Mouse (Mus musculus): Measurements from ENCODE around the gene Ufsp1.

DNA sequence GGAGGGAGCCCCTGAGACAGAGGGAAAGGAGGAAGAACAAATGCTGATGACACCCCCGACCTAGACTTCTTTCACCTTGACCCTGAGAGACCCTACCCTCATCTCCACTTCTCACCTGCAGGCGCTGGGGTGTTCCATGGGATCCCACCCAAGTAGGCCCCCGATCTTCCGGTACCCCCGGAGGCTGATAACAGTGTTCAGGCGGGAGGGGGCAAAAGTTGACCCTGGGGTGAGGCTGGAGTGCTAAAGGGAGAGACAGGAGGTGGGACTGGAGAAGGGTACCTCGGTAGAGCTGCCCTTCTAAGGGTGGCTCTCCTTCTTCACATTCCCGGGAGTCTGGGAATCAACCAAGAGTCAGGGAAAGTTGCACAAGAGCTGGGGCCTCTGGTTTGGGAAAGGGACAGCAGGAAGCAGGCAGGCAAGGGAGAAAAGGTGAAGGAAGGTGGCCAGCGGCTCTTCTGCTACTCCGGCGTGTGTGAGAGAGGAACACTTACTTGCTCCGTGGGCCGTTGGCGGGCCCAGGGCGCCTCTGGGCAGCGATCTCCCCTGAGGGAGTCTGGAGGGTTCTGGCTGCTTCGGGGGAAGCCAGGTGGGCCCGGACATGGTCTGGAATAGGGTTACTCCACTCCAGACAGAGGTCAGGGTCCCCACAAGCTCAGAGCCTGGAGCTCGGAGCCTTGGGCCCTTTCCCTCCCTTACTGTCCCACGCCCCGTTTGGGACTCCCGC lies 19.2 kb downstream of the Ufsp1 start:
- TF ChIP-seq ZNF384 (IDR thresholded peaks at IDR 0.05; ENCODE audit: low read depth, low read length) (no peak), HCFC1 (IDR thresholded peaks at IDR 0.05; ENCODE audit: borderline replicate concordance, insufficient read depth, low read length) (no peak), MAFK (IDR thresholded peaks at IDR 0.05; ENCODE audit: insufficient read depth, low read depth, low read length) (no peak), CHD2 (IDR thresholded peaks at IDR 0.05; ENCODE audit: low read depth, low read length) (no peak), ZC3H11A (IDR thresholded peaks at IDR 0.05; ENCODE audit: borderline replicate concordance, low read depth, low read length) (no peak)

Data from ES-E14 (cell line).